Mouse (Mus musculus) heart, embryonic 14.5 days (tissue): ENCODE measurements at regions not wholly inside any gene's neighbourhood (a gene's known extent, or its start where the extent isn't known, plus 50 kb on each side); places are given as distances from the start of the nearest gene placed in this dataset.

Source experiments
- ATAC-seq: fragments of 200-750 bp; cut with Nextera tagmentation; 2 replicates; pipeline ENCODE4 v1.8.0; 2017; ENCODE audit warnings: low read depth, moderate TSS enrichment; ENCODE audit not compliant: insufficient number of reproducible peaks, insufficient read depth, low FRiP score
- H3K27ac ChIP-seq, 2 experiments: fragments of 200-500 bp in 1 of 2; fragments of 300-500 bp in 1 of 2; sonication (generic) in 1 of 2; replicated peaks in 1 of 2; 2 replicates each; pipeline ENCODE4 v1.5.1; 2012 to 2014; ENCODE audit warnings: low read depth in 2 of 2, low read length in 2 of 2, control low read depth in 1 of 2, mild to moderate bottlenecking in 1 of 2, mixed read lengths in 1 of 2; ENCODE audit not compliant: control insufficient read depth in 1 of 2, insufficient read depth in 1 of 2
- H3K27me3 ChIP-seq: fragments of 300-500 bp; sonication (generic); 2 replicates; pipeline ENCODE4 v1.6.1; 2014; ENCODE audit warnings: mild to moderate bottlenecking, low read length, control low read depth; ENCODE audit not compliant: control insufficient read depth, insufficient read depth
- H3K36me3 ChIP-seq: fragments of 300-500 bp; sonication (generic); 2 replicates; pipeline ENCODE4 v1.6.1; 2014; ENCODE audit warnings: mild to moderate bottlenecking, control low read depth, low read length, mixed read lengths; ENCODE audit not compliant: control insufficient read depth, insufficient read depth
- H3K4me1 ChIP-seq, 2 experiments: fragments of 200-500 bp in 1 of 2; fragments of 300-500 bp in 1 of 2; sonication (generic) in 1 of 2; 2 replicates each; pipeline ENCODE4 v1.6.1; 2012 to 2014; ENCODE audit warnings: low read length in 2 of 2, control low read depth in 1 of 2, mixed read lengths in 1 of 2; ENCODE audit not compliant: control insufficient read depth in 2 of 2, insufficient read depth in 2 of 2
- H3K4me2 ChIP-seq: fragments of 300-500 bp; sonication (generic); 2 replicates; pipeline ENCODE4 v1.6.1; 2014; ENCODE audit warnings: mild to moderate bottlenecking, low read length
- H3K4me3 ChIP-seq, 2 experiments: fragments of 200-500 bp in 1 of 2; fragments of 300-500 bp in 1 of 2; sonication (generic) in 1 of 2; 2 replicates each; pipeline ENCODE4 v1.5.1; 2012 to 2014; ENCODE audit warnings: low read length in 2 of 2, mild to moderate bottlenecking in 2 of 2, control low read depth in 1 of 2, low read depth in 1 of 2, moderate library complexity in 1 of 2; ENCODE audit not compliant: control insufficient read depth in 1 of 2, insufficient read depth in 1 of 2
- H3K9ac ChIP-seq: fragments of 300-500 bp; sonication (generic); 2 replicates; pipeline ENCODE4 v1.6.1; 2014; ENCODE audit warnings: mild to moderate bottlenecking, low read length
- H3K9me3 ChIP-seq: fragments of 300-500 bp; sonication (generic); 2 replicates; pipeline ENCODE4 v1.6.1; 2016; ENCODE audit warnings: low read length, control low read depth; ENCODE audit not compliant: control insufficient read depth
- WGBS: fragments of 180-500 bp; shearing (Covaris S2); extraction: QIAGEN DNeasy Blood & Tissue Kit; methylation state at CpG from one replicate; pipeline ENCODE4 v1.1.7; 2014; 5-methylcytosine and 5-hydroxymethylcytosine counted together

DNA sequence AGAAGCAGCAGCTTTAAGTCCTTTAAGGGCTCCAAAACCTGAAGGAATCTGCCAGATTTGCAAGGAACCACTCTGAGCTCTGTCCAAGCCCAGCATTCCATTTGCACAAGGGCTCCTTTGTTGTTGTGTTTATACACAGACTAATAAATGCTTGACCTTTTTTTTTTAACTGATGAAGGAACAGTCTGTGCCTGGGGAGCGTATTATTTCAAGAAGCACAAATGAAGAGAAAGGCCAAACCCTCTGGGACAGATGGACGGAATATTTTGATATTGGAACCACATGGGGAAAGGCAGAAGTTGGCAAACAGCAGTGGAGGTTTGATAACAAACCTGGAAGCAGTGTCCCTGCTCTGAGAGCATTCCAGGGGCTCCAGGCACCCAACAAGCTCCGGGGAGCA, 125.3 kb upstream of the Jade1 start:
- H3K27ac ChIP-seq = no peak overlapping the region
- H3K9ac ChIP-seq = no peak overlapping the region
- no peaks in the 10 kb centered on the region for H3K27me3 ChIP-seq
- H3K4me2 ChIP-seq = no peak overlapping the region
- no peaks in the 10 kb centered on the region for H3K9me3 ChIP-seq
- peaks cover 6 to 8% of the 10 kb centered on the region in 2 experiments; a peak in 2 of 4 replicates for H3K4me1 ChIP-seq
- no peaks in the 10 kb centered on the region for H3K36me3 ChIP-seq
- no peak overlapping the region for H3K4me3 ChIP-seq
- no peak for ATAC-seq
- 42% methylated on average over 3 of the region's 3 CpGs for WGBS

DNA sequence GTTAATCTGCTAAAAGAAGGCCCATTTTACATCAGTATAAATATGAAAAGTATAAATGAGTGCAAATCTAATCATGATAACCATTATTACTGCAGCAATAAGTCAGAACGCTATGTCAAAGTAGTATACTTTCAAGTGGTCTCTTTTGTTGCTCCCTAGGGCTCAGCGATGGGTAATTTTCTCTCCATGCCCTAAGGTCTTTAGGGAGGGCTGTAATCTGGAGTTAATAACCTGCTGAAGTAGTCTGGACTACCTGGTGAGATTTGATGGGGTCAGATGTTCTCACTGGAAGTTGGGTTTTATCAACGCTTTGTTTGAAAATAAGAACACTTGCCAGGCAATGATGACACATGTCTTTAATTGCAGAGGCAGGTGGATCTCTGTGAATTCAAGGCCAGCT, 128.6 kb upstream of the Jade1 start:
- H3K36me3 ChIP-seq = no peaks in the 10 kb centered on the region
- H3K4me1 ChIP-seq = peaks cover 15 to 21% of the 10 kb centered on the region in 2 experiments; a peak in 3 of 4 replicates
- ATAC-seq = no peak
- no peaks in the 10 kb centered on the region for H3K9me3 ChIP-seq
- H3K27me3 ChIP-seq = no peaks in the 10 kb centered on the region
- 80% methylated on average over 3 of the region's 3 CpGs for WGBS
- H3K9ac ChIP-seq = no peak overlapping the region
- H3K4me3 ChIP-seq = no peak overlapping the region
- H3K27ac ChIP-seq = no peak overlapping the region
- no peak overlapping the region for H3K4me2 ChIP-seq

DNA sequence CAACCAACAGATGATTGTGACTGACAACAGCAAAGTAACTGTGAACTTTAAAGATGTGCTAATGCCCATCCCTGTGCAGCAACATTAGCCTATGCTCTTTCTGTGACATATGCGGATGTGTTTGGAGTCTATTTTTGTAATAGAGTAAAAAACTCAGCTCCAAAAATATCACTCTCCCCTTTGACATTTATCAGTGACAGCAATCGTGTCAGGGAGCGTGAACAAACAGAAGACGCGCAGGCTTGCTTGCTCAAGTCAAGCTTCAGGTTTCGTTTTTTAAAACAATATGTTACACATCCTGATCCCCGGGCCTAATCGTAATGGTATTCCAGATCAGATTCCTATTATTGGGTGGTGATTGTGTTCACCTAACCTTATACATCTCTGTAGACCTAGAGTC, 129.7 kb upstream of the Jade1 start:
- no peaks in the 10 kb centered on the region for H3K36me3 ChIP-seq
- H3K9me3 ChIP-seq = no peaks in the 10 kb centered on the region
- 57% methylated on average over 8 of the region's 8 CpGs for WGBS
- H3K4me3 ChIP-seq = no peak overlapping the region
- H3K4me1 ChIP-seq = peaks cover 15 to 21% of the 10 kb centered on the region in 2 experiments; a peak in 3 of 4 replicates
- H3K27ac ChIP-seq = no peak overlapping the region
- H3K9ac ChIP-seq = no peak overlapping the region
- H3K27me3 ChIP-seq = no peaks in the 10 kb centered on the region
- ATAC-seq = no peak
- H3K4me2 ChIP-seq = no peak overlapping the region

DNA sequence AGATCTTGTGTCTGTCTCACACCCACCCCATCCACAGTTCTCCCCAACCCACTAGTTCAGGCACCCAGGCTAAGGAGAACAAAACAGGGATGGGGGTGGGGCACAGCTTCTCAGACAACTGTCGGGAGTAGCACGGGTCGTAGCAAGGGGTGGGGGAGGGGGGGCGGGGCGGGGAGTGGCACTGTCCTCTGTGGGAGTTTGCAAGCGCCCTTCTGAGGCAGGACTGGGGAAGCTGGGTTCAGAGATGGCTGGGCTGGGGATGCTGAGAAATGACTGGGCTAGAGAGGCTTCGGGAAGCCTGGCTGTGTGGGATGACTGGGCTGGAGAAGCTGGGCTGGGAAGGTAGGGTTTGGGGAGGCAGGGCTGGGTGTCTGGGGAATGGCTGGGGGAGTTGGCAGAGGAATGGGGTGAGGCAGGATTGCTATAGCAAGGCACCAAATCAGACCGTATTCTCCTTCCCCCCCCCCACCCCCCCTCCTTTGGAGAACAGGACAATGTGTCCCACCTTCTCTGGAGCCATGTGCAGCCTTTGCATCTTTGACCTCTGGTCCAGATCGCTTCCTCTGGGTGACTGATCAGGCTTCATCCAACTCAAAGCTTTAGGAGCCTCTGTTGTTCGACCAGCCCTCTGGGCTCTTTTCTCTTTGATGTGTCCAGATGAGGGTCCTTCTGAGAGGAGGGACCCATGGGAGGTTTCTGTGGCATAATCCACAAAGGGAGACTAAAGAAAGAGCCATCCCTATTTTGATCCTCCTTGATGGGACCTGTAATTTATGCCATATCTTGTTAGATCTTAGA, 131.2 kb upstream of the Jade1 start:
- Histone ChIP-seq H3K4me2 (no peak overlapping the region), H3K36me3 (no peaks in the 10 kb centered on the region), H3K4me1 (peaks cover 9 to 21% of the 10 kb centered on the region in 2 experiments; a peak in 3 of 4 replicates), H3K9me3 (no peaks in the 10 kb centered on the region), H3K4me3 (no peak overlapping the region), H3K9ac (no peak overlapping the region), H3K27me3 (no peaks in the 10 kb centered on the region), H3K27ac (no peak overlapping the region)
- WGBS = 31% methylated on average over 10 of the region's 10 CpGs
- no peak for ATAC-seq

DNA sequence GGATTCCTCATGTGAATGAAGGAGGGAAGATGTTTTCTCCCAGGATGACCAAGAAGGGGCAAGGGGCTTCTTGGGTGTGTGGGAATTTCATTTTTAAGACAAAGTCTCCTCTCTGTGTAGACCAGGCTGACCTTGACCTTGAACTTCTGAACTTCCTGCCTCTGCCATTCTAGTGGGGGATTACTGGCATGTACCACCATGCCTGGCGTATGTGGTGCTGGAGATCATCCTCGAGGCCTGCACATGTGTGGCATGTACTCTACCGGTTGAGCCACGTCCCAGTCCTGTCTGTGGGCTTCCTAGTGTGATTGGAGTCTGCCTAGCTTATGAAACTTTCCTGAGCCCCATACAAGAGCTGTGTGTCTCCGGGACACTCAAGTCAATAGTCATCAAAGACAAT, 131.9 kb upstream of the Jade1 start:
- no peak overlapping the region for H3K4me2 ChIP-seq
- no peaks in the 10 kb centered on the region for H3K36me3 ChIP-seq
- ATAC-seq = no peak
- no peaks in the 10 kb centered on the region for H3K27me3 ChIP-seq
- H3K9ac ChIP-seq = no peak overlapping the region
- H3K4me3 ChIP-seq = no peak overlapping the region
- H3K9me3 ChIP-seq = no peaks in the 10 kb centered on the region
- peaks cover 9 to 21% of the 10 kb centered on the region in 2 experiments; a peak in 3 of 4 replicates for H3K4me1 ChIP-seq
- peak overlapping the region in 1 of 2 experiments; percentile 28; a peak in 1 of 4 replicates for H3K27ac ChIP-seq
- 61% methylated on average over 5 of the region's 5 CpGs for WGBS

DNA sequence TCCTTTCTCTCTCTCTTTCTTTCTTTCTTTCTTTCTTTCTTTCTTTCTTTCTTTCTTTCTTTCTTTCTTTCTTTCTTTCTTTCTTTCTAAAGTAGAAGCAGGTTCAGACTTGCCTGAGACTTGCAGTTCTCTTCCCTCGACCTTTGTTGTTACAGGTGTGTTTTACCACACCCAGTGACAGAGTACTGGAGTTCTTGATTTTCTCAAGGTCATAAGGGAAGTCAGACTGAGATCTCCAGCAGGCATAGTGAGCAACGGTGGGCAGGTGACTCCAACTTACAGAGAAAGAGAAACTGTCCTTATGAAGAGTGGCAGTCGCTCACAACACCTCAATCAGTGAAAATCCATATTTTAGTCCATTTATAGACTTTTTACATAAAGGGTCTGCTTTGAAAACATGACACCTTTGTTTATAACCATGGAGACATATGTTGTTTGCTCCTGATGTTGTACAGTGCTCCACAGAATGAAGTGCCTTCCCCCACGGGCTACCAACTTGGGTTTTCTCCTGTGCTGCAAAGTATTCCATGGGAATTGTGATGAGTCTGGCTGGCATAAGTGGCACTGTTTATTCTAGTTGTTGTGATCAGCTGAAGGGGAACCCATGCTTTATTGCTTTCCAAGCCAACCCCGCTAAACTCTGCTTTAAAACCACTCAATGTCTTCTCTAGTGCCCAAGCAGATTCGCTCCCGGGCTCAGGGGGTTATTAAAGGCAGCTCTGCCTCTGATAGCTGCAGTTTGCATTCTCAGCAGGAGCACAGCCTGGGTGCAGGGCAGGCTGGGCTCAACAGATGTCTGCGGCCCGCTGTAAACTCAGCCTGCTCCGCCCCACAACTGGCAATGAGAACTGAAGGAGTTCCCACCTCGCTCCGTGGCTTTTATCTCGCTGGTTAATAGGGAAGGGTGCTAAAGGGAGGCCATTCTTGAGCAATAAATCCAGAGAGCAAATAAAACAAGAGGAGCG, 132.6 kb upstream of the Jade1 start:
- WGBS = 23% methylated on average over 14 of the region's 14 CpGs
- H3K4me1 ChIP-seq = peaks cover 9 to 21% of the 10 kb centered on the region in 2 experiments; a peak in 3 of 4 replicates
- H3K9me3 ChIP-seq = no peaks in the 10 kb centered on the region
- H3K27ac ChIP-seq = peak overlapping the region; percentile 28 to 39; a peak in 2 of 4 replicates
- no peaks in the 10 kb centered on the region for H3K36me3 ChIP-seq
- no peaks in the 10 kb centered on the region for H3K27me3 ChIP-seq
- no peak overlapping the region for H3K9ac ChIP-seq
- H3K4me3 ChIP-seq = no peak overlapping the region
- H3K4me2 ChIP-seq = no peak overlapping the region
- peak; percentile 68; the same call in 1 of the 2 replicates for ATAC-seq

DNA sequence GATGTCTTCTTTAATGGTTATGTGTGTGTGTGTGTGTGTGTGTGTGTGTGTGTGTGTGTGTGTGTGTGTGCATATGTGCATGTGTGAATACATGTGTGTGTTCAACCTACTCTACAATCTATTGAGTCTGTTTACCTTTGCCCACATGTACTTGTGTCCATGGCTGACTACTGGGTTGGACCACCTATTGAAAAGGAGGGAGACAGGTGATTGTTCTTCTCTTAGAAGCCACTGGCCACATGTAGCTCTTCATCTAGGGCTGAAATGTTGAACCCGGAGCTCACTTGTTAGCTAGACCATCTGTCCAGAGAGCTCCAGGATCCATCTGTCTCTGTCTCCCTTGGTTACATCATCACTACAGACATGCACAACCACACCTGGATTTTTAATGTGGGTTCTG, 141.8 kb upstream of the Jade1 start:
- Histone ChIP-seq H3K4me3 (no peak overlapping the region), H3K36me3 (no peaks in the 10 kb centered on the region), H3K27ac (no peak overlapping the region), H3K4me2 (no peak overlapping the region), H3K9me3 (no peaks in the 10 kb centered on the region), H3K4me1 (peaks cover 6 to 9% of the 10 kb centered on the region in 2 experiments), H3K27me3 (no peaks in the 10 kb centered on the region), H3K9ac (no peak overlapping the region)
- no peak for ATAC-seq
- WGBS = 88% methylated on average over 1 of the region's 1 CpGs
